Mouse (Mus musculus): ENCODE results near the gene Lgals9. TPM values are rescaled to one million over a fixed set of nuclear protein-coding genes. Genes with fewer than 3 reads are reported as not detected.
"Not testable (repeated sequence)": the region's sequence is repeated elsewhere in the genome, so short reads cannot be mapped to it uniquely, and the experiment has no call there.

Gene Lgals9
- polyA plus RNA-seq, 1 experiment from 2014 or later: 13.7 TPM

- no peak for ATAC-seq (ENCODE audit: low FRiP score)
- H3K4me1 ChIP-seq (replicated peaks; ENCODE audit: control insufficient read depth, insufficient read depth, low read length): no peaks in the 10 kb centered on the region
- 0 out of 2 replicates have a peak, but pooled peaks cover 3% of the 10 kb centered on the region for H3K9me3 ChIP-seq (ENCODE audit: control insufficient read depth, low read length)
- WGBS: 87% methylated on average over 4 of the region's 4 CpGs
- H3K9ac ChIP-seq: no peak overlapping the region
- DNase-seq (ENCODE audit: low spot score): no peak
- no peak overlapping the region for H3K4me2 ChIP-seq (replicated peaks)
- no peak overlapping the region for H3K27ac ChIP-seq
- H3K27me3 ChIP-seq (ENCODE audit: control insufficient read depth, insufficient read depth, low read length): no peaks in the 10 kb centered on the region
- H3K4me3 ChIP-seq (replicated peaks; ENCODE audit: low read length): no peak overlapping the region
- no peaks in the 10 kb centered on the region for H3K36me3 ChIP-seq (replicated peaks; ENCODE audit: control insufficient read depth, insufficient read depth)
These were observed 17.1 kb upstream of the Lgals9 start for GRCm38 (mm10) chr11:79001871-79002270.

- H3K36me3 ChIP-seq (replicated peaks; ENCODE audit: control insufficient read depth, insufficient read depth): no peaks in the 10 kb centered on the region
- H3K27me3 ChIP-seq (ENCODE audit: control insufficient read depth, insufficient read depth, low read length): no peaks in the 10 kb centered on the region
- no peak overlapping the region for H3K9ac ChIP-seq
- H3K4me1 ChIP-seq (replicated peaks; ENCODE audit: control insufficient read depth, insufficient read depth, low read length): no peaks in the 10 kb centered on the region
- no peak for ATAC-seq (ENCODE audit: low FRiP score)
- H3K9me3 ChIP-seq (ENCODE audit: control insufficient read depth, low read length): 0 out of 2 replicates have a peak, but pooled peaks cover 8% of the 10 kb centered on the region
- no peak overlapping the region for H3K27ac ChIP-seq
- no peak overlapping the region for H3K4me2 ChIP-seq (replicated peaks)
- H3K4me3 ChIP-seq (replicated peaks; ENCODE audit: low read length): no peak overlapping the region
- DNase-seq (ENCODE audit: low spot score): no peak
- WGBS: 26% methylated on average over 6 of the region's 6 CpGs
These were observed 14.4 kb upstream of the Lgals9 start for GRCm38 (mm10) chr11:78999118-78999517.

GRCm38 (mm10) chr11:78990875-78991543 lies 6.3 kb upstream of the Lgals9 start:
- 74% methylated on average over 5 of the region's 5 CpGs for WGBS
- H3K4me2 ChIP-seq (replicated peaks); ATAC-seq (ENCODE audit: low FRiP score); H3K27ac ChIP-seq; H3K36me3 ChIP-seq (replicated peaks; ENCODE audit: control insufficient read depth, insufficient read depth); H3K27me3 ChIP-seq (ENCODE audit: control insufficient read depth, insufficient read depth, low read length); H3K9ac ChIP-seq; DNase-seq (ENCODE audit: low spot score); H3K9me3 ChIP-seq (ENCODE audit: control insufficient read depth, low read length); H3K4me1 ChIP-seq (replicated peaks; ENCODE audit: control insufficient read depth, insufficient read depth, low read length); H3K4me3 ChIP-seq (replicated peaks; ENCODE audit: low read length): not testable (repeated sequence)

GRCm38 (mm10) chr11:78990096-78990495 lies 5.3 kb upstream of the Lgals9 start:
- H3K36me3 ChIP-seq (replicated peaks; ENCODE audit: control insufficient read depth, insufficient read depth): no peaks in the 10 kb centered on the region
- H3K4me2 ChIP-seq (replicated peaks): no peak overlapping the region
- peaks cover 3% of the 10 kb centered on the region; the same call in 1 of the 2 replicates for H3K9me3 ChIP-seq (ENCODE audit: control insufficient read depth, low read length)
- ATAC-seq (ENCODE audit: low FRiP score) (no peak), DNase-seq (ENCODE audit: low spot score) (no peak)
- H3K9ac ChIP-seq: no peak overlapping the region
- H3K4me3 ChIP-seq (replicated peaks; ENCODE audit: low read length): no peak overlapping the region
- no peaks in the 10 kb centered on the region for H3K27me3 ChIP-seq (ENCODE audit: control insufficient read depth, insufficient read depth, low read length)
- WGBS: 94% methylated on average over 9 of the region's 9 CpGs
- H3K4me1 ChIP-seq (replicated peaks; ENCODE audit: control insufficient read depth, insufficient read depth, low read length): no peaks in the 10 kb centered on the region
- H3K27ac ChIP-seq: no peak overlapping the region

- DNase-seq (ENCODE audit: low spot score); H3K9ac ChIP-seq; H3K4me1 ChIP-seq (replicated peaks; ENCODE audit: control insufficient read depth, insufficient read depth, low read length); H3K27ac ChIP-seq; H3K9me3 ChIP-seq (ENCODE audit: control insufficient read depth, low read length); H3K4me2 ChIP-seq (replicated peaks); H3K27me3 ChIP-seq (ENCODE audit: control insufficient read depth, insufficient read depth, low read length); H3K36me3 ChIP-seq (replicated peaks; ENCODE audit: control insufficient read depth, insufficient read depth); H3K4me3 ChIP-seq (replicated peaks; ENCODE audit: low read length); ATAC-seq (ENCODE audit: low FRiP score): not testable (repeated sequence)
- WGBS: 93% methylated on average over 11 of the region's 11 CpGs
These were observed 4.5 kb upstream of the Lgals9 start for GRCm38 (mm10) chr11:78989206-78989605.

GRCm38 (mm10) chr11:78986311-78987002 lies 1.7 kb upstream of the Lgals9 start:
- Histone ChIP-seq H3K4me2 (replicated peaks) (no peak overlapping the region), H3K27me3 (ENCODE audit: control insufficient read depth, insufficient read depth, low read length) (no peaks in the 10 kb centered on the region), H3K4me1 (replicated peaks; ENCODE audit: control insufficient read depth, insufficient read depth, low read length) (no peaks in the 10 kb centered on the region), H3K4me3 (replicated peaks; ENCODE audit: low read length) (no peak overlapping the region), H3K27ac (no peak overlapping the region), H3K36me3 (replicated peaks; ENCODE audit: control insufficient read depth, insufficient read depth) (no peaks in the 10 kb centered on the region), H3K9me3 (ENCODE audit: control insufficient read depth, low read length) (no peaks in the 10 kb centered on the region), H3K9ac (no peak overlapping the region)
- ATAC-seq (ENCODE audit: low FRiP score) (no peak), DNase-seq (ENCODE audit: low spot score) (no peak)
- WGBS: 94% methylated on average over 10 of the region's 10 CpGs

GRCm38 (mm10) chr11:78985505-78985904 lies 759 bp upstream of the Lgals9 start:
- H3K9ac ChIP-seq: no peak overlapping the region
- no peak overlapping the region for H3K4me3 ChIP-seq (replicated peaks; ENCODE audit: low read length)
- DNase-seq (ENCODE audit: low spot score): no peak
- no peak overlapping the region for H3K4me2 ChIP-seq (replicated peaks)
- no peak for ATAC-seq (ENCODE audit: low FRiP score)
- no peak overlapping the region for H3K27ac ChIP-seq
- H3K9me3 ChIP-seq (ENCODE audit: control insufficient read depth, low read length): no peaks in the 10 kb centered on the region
- no peaks in the 10 kb centered on the region for H3K4me1 ChIP-seq (replicated peaks; ENCODE audit: control insufficient read depth, insufficient read depth, low read length)
- H3K36me3 ChIP-seq (replicated peaks; ENCODE audit: control insufficient read depth, insufficient read depth): no peaks in the 10 kb centered on the region
- H3K27me3 ChIP-seq (ENCODE audit: control insufficient read depth, insufficient read depth, low read length): no peaks in the 10 kb centered on the region

- no peaks in the 10 kb centered on the region for H3K9me3 ChIP-seq (ENCODE audit: control insufficient read depth, low read length)
- DNase-seq (ENCODE audit: low spot score) (no peak), ATAC-seq (ENCODE audit: low FRiP score) (no peak)
- H3K4me3 ChIP-seq (replicated peaks; ENCODE audit: low read length): no peak overlapping the region
- no peaks in the 10 kb centered on the region for H3K4me1 ChIP-seq (replicated peaks; ENCODE audit: control insufficient read depth, insufficient read depth, low read length)
- no peak overlapping the region for H3K4me2 ChIP-seq (replicated peaks)
- H3K9ac ChIP-seq: no peak overlapping the region
- H3K27ac ChIP-seq: no peak overlapping the region
- 82% methylated on average over 7 of the region's 7 CpGs for WGBS
- H3K36me3 ChIP-seq (replicated peaks; ENCODE audit: control insufficient read depth, insufficient read depth): no peaks in the 10 kb centered on the region
- H3K27me3 ChIP-seq (ENCODE audit: control insufficient read depth, insufficient read depth, low read length): no peaks in the 10 kb centered on the region
These were observed 1.2 kb downstream of the Lgals9 start for GRCm38 (mm10) chr11:78983539-78983938.

- Histone ChIP-seq H3K36me3 (replicated peaks; ENCODE audit: control insufficient read depth, insufficient read depth) (no peaks in the 10 kb centered on the region), H3K4me1 (replicated peaks; ENCODE audit: control insufficient read depth, insufficient read depth, low read length) (no peaks in the 10 kb centered on the region), H3K9ac (no peak overlapping the region), H3K27me3 (ENCODE audit: control insufficient read depth, insufficient read depth, low read length) (no peaks in the 10 kb centered on the region), H3K4me2 (replicated peaks) (no peak overlapping the region), H3K9me3 (ENCODE audit: control insufficient read depth, low read length) (no peaks in the 10 kb centered on the region), H3K27ac (no peak overlapping the region), H3K4me3 (replicated peaks; ENCODE audit: low read length) (no peak overlapping the region)
- DNase-seq (ENCODE audit: low spot score): no peak
- 86% methylated on average over 12 of the region's 12 CpGs for WGBS
- no peak for ATAC-seq (ENCODE audit: low FRiP score)
These were observed 2.0 kb downstream of the Lgals9 start for GRCm38 (mm10) chr11:78982513-78983291.

Measured in hindbrain, embryonic 14.5 days (tissue).